In the genomic region with DNA sequence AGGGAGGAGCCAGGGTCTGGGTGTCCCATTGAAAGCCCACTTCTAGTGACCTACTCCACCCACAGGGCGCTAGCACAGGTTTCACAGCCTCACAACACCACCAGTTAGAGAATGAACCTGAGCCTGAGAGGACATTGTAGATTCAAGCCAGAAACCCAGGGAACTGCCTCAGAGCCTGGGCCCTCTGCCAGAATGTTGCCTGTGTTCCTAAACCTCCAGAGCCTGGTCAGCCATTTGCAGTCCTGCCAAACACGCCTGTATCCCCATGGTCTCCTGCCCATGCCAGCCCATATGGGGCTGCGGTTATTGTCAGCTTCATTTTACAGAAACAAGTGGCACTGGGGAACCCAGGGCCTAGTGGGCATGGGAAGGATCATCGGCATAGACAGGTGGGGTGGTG, we compare ENCODE assay signal across 13 mouse cellular contexts. TPM values are rescaled to one million over a fixed set of nuclear protein-coding genes. Genes with fewer than 3 reads are reported as not detected.
DNase-seq lines count a peak whose midpoint lies in the region; ATAC-seq and TF ChIP-seq lines count a peak whose summit lies in the region.
"Had no signal": no experiment of that assay in that cellular context is flagged by ENCODE, and none has a peak within 500 bp of the region (broad histone marks: within the 10 kb centered on the region; RNA-seq: fewer than 3 reads in every experiment).

No protein-coding gene starts in this region.

- no peak overlapping the region for H3K9ac ChIP-seq in neural tube, embryonic 13.5 days
- H3K9ac ChIP-seq: embryonic facial prominence, embryonic 12.5 days; heart, embryonic 15.5 days; limb, embryonic 15.5 days had no signal

- peaks cover 25% of the 10 kb centered on the region for H3K27me3 ChIP-seq in neural tube, embryonic 13.5 days
- H3K27me3 ChIP-seq: limb, embryonic 15.5 days had no signal

- peak; percentile 36; the same call in 1 of the 2 replicates for ATAC-seq in neural tube, embryonic 13.5 days (ENCODE audit: low read depth)

- no peaks in the 10 kb centered on the region for H3K9me3 ChIP-seq in neural tube, embryonic 13.5 days
- H3K9me3 ChIP-seq: embryonic facial prominence, embryonic 12.5 days; heart, embryonic 15.5 days; limb, embryonic 15.5 days had no signal

- no peak for TF ChIP-seq CTCF in gastrocnemius, adult 2 months (IDR thresholded peaks at IDR 0.05)

- no peak overlapping the region for H3K4me3 ChIP-seq in gastrocnemius, adult 2 months
- no peak overlapping the region for H3K4me3 ChIP-seq in neural tube, embryonic 13.5 days
- H3K4me3 ChIP-seq: embryonic facial prominence, embryonic 12.5 days; heart, embryonic 15.5 days; limb, embryonic 15.5 days had no signal

- H3K27ac ChIP-seq in gastrocnemius, adult 2 months: no peak overlapping the region
- H3K27ac ChIP-seq in neural tube, embryonic 13.5 days (replicated peaks): peak overlapping the region; percentile 77
- H3K27ac ChIP-seq: embryonic facial prominence, embryonic 12.5 days; limb, embryonic 15.5 days had no signal

- peaks cover 27% of the 10 kb centered on the region for H3K4me1 ChIP-seq in neural tube, embryonic 13.5 days (replicated peaks)
- H3K4me1 ChIP-seq: embryonic facial prominence, embryonic 12.5 days; limb, embryonic 15.5 days had no signal

- no peaks in the 10 kb centered on the region for H3K36me3 ChIP-seq in neural tube, embryonic 13.5 days
- H3K36me3 ChIP-seq: embryonic facial prominence, embryonic 12.5 days; heart, embryonic 15.5 days; limb, embryonic 15.5 days had no signal

- peak; percentile 43 for DNase-seq in gastrocnemius, adult 2 months
- no peak for DNase-seq in gastrocnemius, adult 8-10 months (ENCODE audit: low spot score in 2 of 2)
- DNase-seq in neural tube, embryonic 10.5 days (ENCODE audit: extremely low spot score, low spot score): no peak
- peak; percentile 58 for DNase-seq in cerebellum, adult 9-10 months
- no peak for DNase-seq in layer of hippocampus, adult 9-11 months
- DNase-seq in thymus, postnatal 0 days (ENCODE audit: low spot score): no peak
- DNase-seq in kidney, adult 9 months: no peak
- DNase-seq: lung, postnatal 14 days; thymus, adult 2 months had no signal

- H3K4me2 ChIP-seq in neural tube, embryonic 13.5 days: no peak overlapping the region
- H3K4me2 ChIP-seq: embryonic facial prominence, embryonic 12.5 days; limb, embryonic 15.5 days had no signal

- intact Hi-C loops in gastrocnemius, adult 2 months (cut with DNase I): no loop called here

- 67% methylated on average over 4 of the region's 4 CpGs for WGBS in neural tube, embryonic 13.5 days

RNA-seq across cellular contexts. Expression of gene Htr6, which starts 20.0 kb away (rescaled TPM):
- total RNA-seq in gastrocnemius, adult 2 months (2021): not detected
- total RNA-seq in gastrocnemius, adult 8-10 months (2022): not detected
- 0.45 and 0.60 TPM in 2 replicates for polyA plus RNA-seq in neural tube, embryonic 13.5 days (2015; fragmentation: Nextera tagmentation; extraction: Ambion mirVana)
- not detected in 2 replicates for polyA plus RNA-seq in thymus, postnatal 0 days (2015; fragmentation: Nextera tagmentation; extraction: Ambion mirVana)
- polyA plus RNA-seq: heart, embryonic 15.5 days; thymus, adult 2 months had no signal

RNA-seq across cellular contexts. Expression of gene Nbl1, which starts 37.5 kb away (rescaled TPM):
- 10 to 100 TPM; 19.9 to 40.8 TPM for total RNA-seq in gastrocnemius, adult 2 months (2021)
- total RNA-seq in gastrocnemius, adult 8-10 months (2022): 10 to 100 TPM; 11.6 to 26.3 (median 16.5) TPM
- polyA plus RNA-seq in neural tube, embryonic 13.5 days (2015; fragmentation: Nextera tagmentation; extraction: Ambion mirVana): 49.1 and 59.7 TPM in 2 replicates
- 19.8 and 20.9 TPM in 2 replicates for polyA plus RNA-seq in thymus, postnatal 0 days (2015; fragmentation: Nextera tagmentation; extraction: Ambion mirVana)

Comparison
In these comparisons a context has a peak if more than half of its experiments do, and no peak if none do; other contexts are left out.
1. DNase-seq: peak in gastrocnemius, adult 2 months (single experiment) and cerebellum, adult 9-10 months (single experiment); none in gastrocnemius, adult 8-10 months (0 of 2), neural tube, embryonic 10.5 days (single experiment), layer of hippocampus, adult 9-11 months (single experiment), thymus, postnatal 0 days (single experiment) and kidney, adult 9 months (single experiment).